Mouse (Mus musculus) T-cell, adult 2 months (primary cell): ENCODE results near the gene Tomm34.
"Not testable (repeated sequence)": the region's sequence is repeated elsewhere in the genome, so short reads cannot be mapped to it uniquely, and the experiment has no call there.

Source experiments
- DNase-seq: peaks from one replicate; pipeline ENCODE4 v3.0.0; 2022; ENCODE audit warnings: low spot score

Gene Tomm34

GRCm38 (mm10) chr2:164076874-164077425, 6.0 kb upstream of the Tomm34 start:
- peak; percentile 38 for DNase-seq

- peak; percentile 67 for DNase-seq
These were observed 4.1 kb upstream of the Tomm34 start for GRCm38 (mm10) chr2:164075088-164075487.

DNA sequence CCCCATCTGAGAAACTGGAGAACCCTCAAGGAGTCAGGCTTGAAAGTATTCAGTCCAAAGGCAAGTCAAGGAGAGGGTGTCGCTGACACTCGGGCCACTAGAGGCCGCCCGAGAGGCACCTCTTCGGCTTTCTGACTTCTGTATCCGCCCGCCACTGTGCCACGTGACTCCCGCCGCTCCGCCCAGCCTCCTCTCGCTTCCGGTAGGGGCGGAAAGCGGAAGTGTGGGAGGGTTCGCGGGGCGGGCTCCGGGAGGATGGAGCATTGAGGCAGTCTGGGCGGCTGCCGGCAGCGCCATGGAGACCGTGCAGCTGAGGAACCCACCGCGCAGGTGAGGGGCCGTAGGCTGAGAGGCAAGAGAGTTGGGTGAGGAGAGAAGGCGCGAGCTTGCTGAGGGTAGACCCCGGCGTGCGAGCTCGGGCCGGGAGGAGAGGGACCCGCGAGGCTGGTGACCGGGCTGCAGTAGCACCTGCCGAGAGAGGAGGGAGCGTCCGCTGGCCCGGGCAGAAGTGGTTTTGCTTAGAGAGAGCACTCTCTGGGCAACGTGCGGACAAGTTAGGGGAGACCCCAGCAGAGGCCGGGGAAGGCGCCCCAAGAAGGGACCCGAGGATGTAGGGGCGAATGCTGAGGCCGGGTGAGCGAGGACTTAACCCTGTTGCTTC, 3.1 kb upstream of the Tomm34 start:
- peak; percentile 99 for DNase-seq

GRCm38 (mm10) chr2:164073120-164073519, 2.2 kb upstream of the Tomm34 start:
- DNase-seq, result no peak

- no peak for DNase-seq
These were observed 1.1 kb upstream of the Tomm34 start for GRCm38 (mm10) chr2:164072109-164072508.

DNA sequence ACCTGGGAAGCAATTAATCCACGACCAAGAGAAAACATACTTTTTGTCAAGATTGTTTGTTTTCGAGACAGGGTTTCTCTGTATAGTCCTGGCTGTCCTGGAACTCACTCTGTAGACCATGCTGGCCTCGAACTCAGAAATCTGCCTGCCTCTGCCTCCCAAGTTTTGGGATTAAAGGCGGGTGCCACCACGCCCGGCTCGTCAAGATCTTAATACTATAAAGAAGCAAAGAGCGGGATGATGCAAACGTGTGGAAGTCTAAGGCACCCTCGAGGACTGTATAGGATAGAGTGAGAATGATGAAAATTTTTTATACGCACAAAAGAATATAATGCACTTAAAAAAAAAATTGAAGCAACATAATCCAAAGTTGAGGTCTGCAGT, 460 bp upstream of the Tomm34 start:
- DNase-seq, result not testable (repeated sequence)

- DNase-seq, result peak; percentile 52
These were observed 716 bp downstream of the Tomm34 start, which contains the start of gene Stk4 for GRCm38 (mm10) chr2:164070142-164070764. Gene Stk4 (plus strand): TSS chr2:164070322.

DNA sequence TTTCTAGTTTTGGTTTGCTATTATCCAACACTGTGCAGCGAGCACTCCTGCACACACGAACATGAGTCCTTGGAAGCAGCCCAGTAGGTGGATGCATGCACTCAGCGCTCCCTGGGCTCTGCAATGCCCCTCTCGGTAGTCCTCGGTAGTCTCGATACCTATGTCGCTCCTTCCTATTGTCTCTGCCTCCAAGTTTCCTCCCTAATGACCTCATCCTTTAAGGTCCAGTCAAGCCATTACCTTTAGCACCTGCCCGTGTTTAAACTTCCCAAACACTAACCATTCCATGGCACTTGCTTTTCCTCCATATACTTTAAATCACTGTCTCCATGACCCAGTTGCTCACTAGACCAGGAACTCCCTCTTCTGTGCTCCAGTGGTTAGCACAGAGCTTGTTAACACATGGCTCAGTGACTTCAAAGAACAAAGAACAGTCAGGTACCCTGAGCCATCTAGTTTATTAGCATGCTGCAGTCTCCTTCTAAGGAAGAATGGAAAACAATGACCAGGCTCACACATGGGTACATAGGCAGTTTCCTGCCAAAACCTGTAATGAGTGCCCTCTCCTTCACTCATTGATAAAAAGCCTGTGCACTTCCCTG, 11.2 kb downstream of the Tomm34 start:
- DNase-seq, result no peak

- DNase-seq, result no peak
These were observed 16.3 kb downstream of the Tomm34 start for GRCm38 (mm10) chr2:164054671-164055070.

DNA sequence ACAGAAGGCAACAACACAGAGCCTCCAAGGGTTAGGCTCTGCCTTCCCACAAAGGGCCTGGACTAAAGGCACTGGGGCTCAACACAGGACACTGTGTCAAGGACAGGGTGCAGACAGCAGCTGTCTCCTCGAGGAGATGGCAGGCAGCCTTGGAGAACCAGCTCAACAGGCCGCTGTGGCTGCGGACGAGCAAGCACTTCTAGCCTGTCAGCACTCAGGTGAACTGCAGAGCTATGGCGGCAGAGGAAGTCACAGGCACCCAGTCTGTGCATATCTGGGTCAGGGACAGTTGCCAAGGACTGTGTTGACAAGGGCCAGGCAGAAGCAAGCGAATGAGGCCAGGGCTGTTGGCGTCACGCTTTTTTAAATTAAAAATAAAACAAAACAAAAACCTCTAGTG, 17.2 kb downstream of the Tomm34 start:
- no peak for DNase-seq

DNA sequence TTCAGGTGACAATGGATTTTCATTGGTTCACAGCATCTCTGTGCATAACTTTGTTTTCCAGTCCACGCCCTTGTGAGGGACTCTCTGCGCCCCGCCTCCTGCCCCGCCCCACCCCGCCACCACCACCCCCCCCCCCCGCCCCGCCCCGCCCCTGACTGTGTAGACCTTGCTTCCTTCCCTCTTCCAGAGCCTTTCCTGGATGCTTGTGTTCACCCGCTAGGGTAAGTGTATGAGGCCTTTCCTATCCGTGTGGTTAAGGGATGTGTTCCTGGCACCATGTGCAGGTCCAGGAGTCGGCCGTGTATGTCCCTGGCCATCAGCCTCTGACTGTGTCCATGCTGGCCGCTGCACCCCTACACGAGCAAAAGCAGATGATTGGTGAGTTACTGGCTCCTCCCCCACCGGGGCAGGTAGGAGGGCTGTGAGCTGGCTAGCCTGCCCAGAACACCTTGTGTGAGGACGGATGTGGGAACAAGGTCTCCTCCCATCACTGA, 23.7 kb downstream of the Tomm34 start:
- DNase-seq, result peak; percentile 72

GRCm38 (mm10) chr2:164041523-164041922, 29.4 kb downstream of the Tomm34 start:
- DNase-seq, result no peak

DNA sequence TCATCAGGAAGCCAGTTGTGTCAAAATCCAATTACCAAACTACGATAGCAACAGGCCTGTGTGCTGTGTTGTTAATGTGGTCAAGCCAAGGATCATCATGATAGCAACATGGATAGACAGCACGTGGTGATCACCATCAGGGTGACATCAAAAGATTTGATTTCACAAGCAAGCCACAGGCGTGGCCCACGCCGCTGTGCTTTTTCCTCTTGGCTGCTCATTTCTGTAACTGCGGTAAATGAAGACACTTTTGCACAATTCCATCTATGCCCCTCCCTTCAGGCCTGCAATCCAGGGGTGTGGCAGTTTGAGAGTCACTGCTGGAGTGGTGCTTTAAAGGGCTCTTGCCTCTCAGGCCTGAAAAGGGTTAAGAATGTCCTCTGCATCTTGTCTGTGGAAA, 30.0 kb downstream of the Tomm34 start:
- no peak for DNase-seq

GRCm38 (mm10) chr2:164038407-164039028, 32.5 kb downstream of the Tomm34 start:
- DNase-seq, result no peak

GRCm38 (mm10) chr2:164036520-164037019, 34.4 kb downstream of the Tomm34 start:
- DNase-seq, result no peak

GRCm38 (mm10) chr2:164032973-164033372, 38.0 kb downstream of the Tomm34 start:
- no peak for DNase-seq

DNA sequence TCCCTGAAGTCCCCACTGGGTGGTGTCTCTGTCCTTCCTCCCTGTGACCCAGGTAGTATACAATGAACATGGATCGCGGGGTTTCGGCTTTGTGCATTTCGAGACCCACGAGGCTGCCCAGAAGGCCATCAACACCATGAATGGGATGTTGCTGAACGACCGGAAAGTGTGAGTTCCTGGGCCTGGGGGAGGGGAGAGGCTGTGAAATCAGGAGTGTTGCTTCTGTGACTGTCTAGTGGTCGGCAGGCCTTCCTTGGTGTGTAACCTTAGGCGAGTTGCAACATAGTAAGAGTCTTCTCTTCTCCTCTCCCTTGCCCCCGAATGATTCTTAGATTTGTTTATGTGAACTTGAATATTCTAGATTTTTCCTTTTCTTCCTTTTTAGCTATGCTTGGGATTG, 39.8 kb downstream of the Tomm34 start:
- DNase-seq, result no peak

GRCm38 (mm10) chr2:164025150-164025549, 45.8 kb downstream of the Tomm34 start, which contains the start of gene Pabpc1l:
Gene Pabpc1l (plus strand): TSS chr2:164025450.
- DNase-seq, result no peak

DNA sequence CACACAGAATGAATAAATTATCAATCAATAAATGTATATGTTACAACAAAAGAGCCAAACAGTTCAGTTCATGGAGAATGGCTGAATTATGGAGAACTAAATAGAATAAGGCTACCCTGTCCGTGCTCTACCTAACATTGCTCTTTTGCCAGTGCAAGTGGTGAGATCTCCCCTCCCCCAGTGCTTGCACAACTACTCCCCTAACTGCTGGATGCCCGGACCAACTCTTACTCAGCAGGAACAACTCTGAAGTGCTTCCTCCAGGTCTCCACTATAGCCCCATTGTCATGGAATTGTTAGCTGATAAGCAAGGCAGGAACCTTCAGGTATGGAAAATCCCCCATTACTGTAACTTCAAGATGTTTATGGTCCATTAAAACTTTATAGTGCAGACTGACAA, 48.9 kb downstream of the Tomm34 start:
- no peak for DNase-seq

- no peak for DNase-seq
These were observed 51.0 kb downstream of the Tomm34 start for GRCm38 (mm10) chr2:164019943-164020342.

- no peak for DNase-seq
These were observed 52.1 kb downstream of the Tomm34 start for GRCm38 (mm10) chr2:164018910-164019309.

DNA sequence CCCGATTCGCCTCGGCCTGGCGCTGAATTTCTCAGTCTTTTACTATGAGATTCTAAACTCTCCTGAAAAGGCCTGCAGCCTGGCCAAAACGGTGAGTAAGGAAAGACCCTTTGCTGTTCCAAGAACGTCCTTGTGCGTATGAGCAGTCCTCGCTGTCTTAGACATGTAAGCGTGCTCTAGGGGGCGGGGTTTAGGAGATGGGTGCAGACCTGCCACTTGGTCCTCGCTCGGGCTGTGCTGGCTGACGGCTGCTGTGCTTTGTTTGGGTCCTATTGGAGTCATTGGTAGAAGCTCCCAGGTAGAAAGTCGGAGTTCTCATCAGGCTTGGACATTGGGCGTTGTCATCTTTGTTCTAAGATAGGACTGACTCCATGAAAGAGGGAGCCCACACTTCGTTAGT, 55.7 kb downstream of the Tomm34 start:
- no peak for DNase-seq
